Mouse (Mus musculus) cerebellum, adult 2 months (tissue): Measurements from ENCODE around the gene Ccdc86. TPM values are rescaled to one million over a fixed set of nuclear protein-coding genes. Genes with fewer than 3 reads are reported as not detected.

Experiments used
- DNase-seq, 2 experiments: peaks; one replicate each; pipeline ENCODE4 v3.0.0; 2021
- H3K27ac ChIP-seq: fragments of 200-500 bp; 2 replicates; pipeline ENCODE4 v1.5.1; 2012; ENCODE audit warnings: low read length, control low read depth, inconsistent platforms; ENCODE audit not compliant: insufficient read depth
- H3K27me3 ChIP-seq: fragments of 200-500 bp; 2 replicates; pipeline ENCODE4 v1.6.1; 2012; ENCODE audit warnings: inconsistent platforms, mild to moderate bottlenecking, low read length, moderate library complexity; ENCODE audit not compliant: control insufficient read depth, insufficient read depth
- H3K4me1 ChIP-seq: fragments of 200-500 bp; 2 replicates; pipeline ENCODE4 v1.6.1; 2011; ENCODE audit warnings: low read length; ENCODE audit not compliant: control insufficient read depth, insufficient read depth
- H3K4me3 ChIP-seq: fragments of 200-500 bp; replicated peaks from 2 replicates; pipeline ENCODE3; 2011; ENCODE audit warnings: mild to moderate bottlenecking, low read depth, low read length, control low read depth; ENCODE audit not compliant: insufficient read depth
- CTCF ChIP-seq: fragments of 200-500 bp; IDR thresholded peaks from 2 replicates; pipeline ENCODE4 v1.5.1; 2011; ENCODE audit warnings: low read depth, mild to moderate bottlenecking, control low read depth, low read length, moderate library complexity, borderline replicate concordance; ENCODE audit not compliant: insufficient read depth
- POLR2A ChIP-seq: fragments of 200-500 bp; IDR thresholded peaks from 2 replicates; pipeline ENCODE4 v1.6.1; 2011; ENCODE audit warnings: low read length, control low read depth, borderline replicate concordance; ENCODE audit not compliant: insufficient read depth
- WGBS: fragments of 180-500 bp; shearing (Covaris S2); methylation state at CpG from one replicate; pipeline ENCODE4 v1.1.7; 2018; 5-methylcytosine and 5-hydroxymethylcytosine counted together
- polyA plus RNA-seq: library from polyadenylated mRNA; depleted of rRNA; stranded (reverse); fragments of >200 nt; gene quantifications from 2 replicates; pipeline ENCODE4 v1.2.3, GENCODE M21; 2012; rRNA removed

Ccdc86 gene
- polyA plus RNA-seq, 1 experiment = 5.3 TPM

DNA sequence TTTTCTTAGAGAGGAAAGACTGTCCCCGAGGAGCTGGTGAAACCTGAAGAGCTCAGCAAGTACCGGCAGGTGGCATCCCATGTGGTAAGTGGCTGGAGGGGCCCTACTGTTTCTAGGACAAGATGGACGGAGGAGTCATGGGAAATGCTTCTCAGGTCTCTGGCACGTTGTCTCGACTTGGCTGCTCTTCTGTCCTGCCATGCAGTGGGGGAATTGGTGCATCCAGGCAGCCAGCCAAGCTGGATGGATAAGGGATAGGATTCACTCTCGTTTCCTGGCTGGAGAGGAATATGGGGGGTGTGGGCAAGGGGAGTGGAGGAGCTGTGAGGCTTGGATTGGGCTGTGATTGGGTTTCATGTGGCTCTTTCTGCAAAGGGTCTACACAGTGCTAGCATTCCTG lies 48.8 kb downstream of the Ccdc86 start:
- Histone ChIP-seq H3K27me3 (no peaks in the 10 kb centered on the region), H3K4me1 (peaks cover 5% of the 10 kb centered on the region), H3K4me3 (no peak overlapping the region), H3K27ac (no peak overlapping the region)
- no peak for TF ChIP-seq POLR2A
- no peak for TF ChIP-seq CTCF
- peak in 1 of 2 experiments; percentile 26 for DNase-seq
- 8% methylated on average over 6 of the region's 6 CpGs for WGBS

DNA sequence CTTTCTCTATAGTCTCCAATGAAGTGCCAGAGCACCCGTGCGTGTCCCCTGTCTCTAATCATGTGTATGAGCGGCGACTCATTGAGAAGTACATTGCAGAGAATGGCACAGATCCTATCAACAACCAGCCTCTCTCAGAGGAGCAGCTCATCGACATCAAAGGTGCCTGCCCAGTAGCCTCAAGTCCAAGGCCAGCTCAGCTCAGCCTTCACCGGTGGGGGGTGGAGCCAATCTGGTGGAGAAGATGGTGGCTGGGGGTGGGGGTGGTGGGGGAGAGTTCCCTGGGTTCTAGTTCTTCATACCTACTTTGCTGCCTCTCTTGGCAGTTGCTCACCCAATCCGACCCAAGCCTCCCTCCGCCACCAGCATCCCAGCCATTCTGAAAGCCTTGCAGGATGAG lies 51.6 kb downstream of the Ccdc86 start:
- no peaks in the 10 kb centered on the region for H3K27me3 ChIP-seq
- TF ChIP-seq CTCF (no peak), POLR2A (no peak)
- H3K27ac ChIP-seq = no peak overlapping the region
- peaks cover 5% of the 10 kb centered on the region for H3K4me1 ChIP-seq
- no peak overlapping the region for H3K4me3 ChIP-seq
- 67% methylated on average over 8 of the region's 8 CpGs for WGBS
- no peak for DNase-seq

DNA sequence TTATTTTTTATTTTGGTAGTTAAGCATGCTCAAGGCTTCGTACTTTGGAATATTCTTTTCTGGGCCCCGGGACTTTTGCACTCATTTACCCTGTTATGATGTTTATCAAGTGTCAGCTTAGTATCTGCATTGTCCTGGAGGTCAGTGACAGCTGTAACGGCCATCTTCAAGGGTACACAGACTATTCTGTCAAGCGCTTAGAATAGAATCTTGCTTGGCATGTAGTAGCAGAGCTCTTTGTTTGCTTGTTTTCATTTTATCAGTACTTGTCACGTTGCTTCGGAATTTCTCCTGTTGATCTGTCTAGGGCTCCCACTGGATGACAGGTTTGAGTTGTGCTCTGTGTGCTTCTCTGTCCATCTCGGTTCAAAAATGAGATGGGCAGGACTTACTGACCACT lies 52.2 kb downstream of the Ccdc86 start:
- no peak for TF ChIP-seq CTCF
- no peak for TF ChIP-seq POLR2A
- WGBS = 61% methylated on average over 7 of the region's 7 CpGs
- Histone ChIP-seq H3K27me3 (no peaks in the 10 kb centered on the region), H3K4me1 (peaks cover 5% of the 10 kb centered on the region), H3K27ac (no peak overlapping the region), H3K4me3 (no peak overlapping the region)
- no peak for DNase-seq

DNA sequence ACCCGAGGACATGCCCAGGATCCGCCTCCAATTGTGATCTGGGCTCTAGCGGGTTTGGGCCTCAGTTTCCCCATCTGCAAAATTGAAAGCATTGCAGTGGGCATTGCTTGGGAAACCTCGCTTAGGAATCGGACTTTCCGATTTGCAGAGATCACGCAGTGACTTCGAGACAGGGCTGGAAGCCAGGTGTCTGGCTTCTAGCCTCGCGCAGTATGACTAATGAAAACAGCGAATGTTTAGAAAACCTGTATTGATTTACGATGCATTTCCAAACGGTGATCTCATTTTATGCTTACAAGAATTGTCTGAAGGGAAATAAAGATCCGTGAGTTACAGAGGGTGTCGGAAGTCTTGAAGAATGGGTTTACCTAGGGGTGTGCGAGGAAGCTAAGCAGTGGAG lies 53.4 kb downstream of the Ccdc86 start:
- Histone ChIP-seq H3K4me3 (peak overlapping the region; percentile 76), H3K4me1 (peaks cover 5% of the 10 kb centered on the region), H3K27ac (no peak overlapping the region), H3K27me3 (no peaks in the 10 kb centered on the region)
- 1% methylated on average over 16 of the region's 16 CpGs for WGBS
- DNase-seq = no peak
- TF ChIP-seq CTCF (no peak), POLR2A (no peak)

DNA sequence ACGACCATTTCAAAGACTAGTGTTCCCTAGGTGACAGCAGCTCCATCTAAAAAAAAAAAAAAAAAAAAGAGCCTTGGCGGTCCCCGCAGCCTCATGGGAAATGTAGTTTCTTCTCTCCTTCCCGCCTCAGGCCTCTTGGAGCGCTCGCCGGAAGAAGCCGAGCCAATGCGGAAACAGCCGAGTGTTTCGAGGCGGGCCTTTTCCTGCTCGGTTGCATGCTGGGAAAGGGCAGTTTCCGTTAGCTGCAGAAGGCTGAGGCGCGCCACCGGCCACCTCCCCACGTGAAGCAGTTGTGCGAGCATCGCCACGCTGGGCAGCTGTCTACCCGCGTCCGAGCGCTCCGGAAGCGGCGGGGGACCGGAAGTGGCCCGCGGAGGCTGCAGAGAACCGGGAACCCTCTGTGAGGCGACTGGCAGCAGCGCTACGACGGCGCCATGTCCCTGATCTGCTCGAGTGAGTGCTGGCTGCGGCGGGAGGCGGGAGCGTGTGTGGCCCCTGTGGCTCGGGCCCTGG lies 54.0 kb downstream of the Ccdc86 start, which contains the start of gene Prpf19:
Gene Prpf19, plus strand, starts transcription at position 216 of the 513 bp plus-strand sequence.
- under 1% methylated on average over 43 of the region's 43 CpGs for WGBS
- Histone ChIP-seq H3K27me3 (no peaks in the 10 kb centered on the region), H3K4me1 (peaks cover 5% of the 10 kb centered on the region; the same call in 1 of the 2 replicates), H3K4me3 (peak within 1 kb of the TSS; percentile 76), H3K27ac (peak within 1 kb of the TSS; percentile 22; the same call in 1 of the 2 replicates)
- TF ChIP-seq CTCF (no peak), POLR2A (peak; percentile 87)
- DNase-seq = peak; percentile 98 to 99

DNA sequence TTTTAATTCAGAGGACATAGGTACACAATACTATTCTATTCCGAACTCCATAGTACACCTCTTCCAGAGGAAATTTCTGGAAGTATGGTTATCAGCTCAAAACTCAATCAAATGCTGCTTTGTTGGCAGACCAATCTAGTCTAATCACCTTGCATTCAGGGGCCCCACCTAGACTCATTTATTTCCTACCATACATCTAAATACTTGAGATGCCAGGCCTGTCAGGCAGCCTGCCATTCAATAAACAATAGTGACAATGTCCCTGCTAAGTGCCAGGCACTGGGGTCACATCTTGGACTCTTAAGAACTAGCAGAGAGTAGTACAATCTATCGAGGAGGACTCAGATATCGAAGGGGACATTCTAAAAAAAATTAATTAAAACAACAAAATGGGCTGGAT lies 56.9 kb downstream of the Ccdc86 start:
- Histone ChIP-seq H3K4me1 (peaks cover 1% of the 10 kb centered on the region; the same call in 1 of the 2 replicates), H3K27me3 (no peaks in the 10 kb centered on the region), H3K4me3 (no peak overlapping the region), H3K27ac (no peak overlapping the region)
- TF ChIP-seq CTCF = no peak
- TF ChIP-seq POLR2A = no peak
- WGBS = 86% methylated on average over 3 of the region's 3 CpGs
- no peak for DNase-seq

Other genes starting within 250 kb of the Ccdc86 start
- gene Cd5, start 210.3 kb downstream of the Ccdc86 start, polyA plus RNA-seq = 0.43 and 0.54 TPM in 2 replicates
- gene Cd6, start 119.2 kb downstream of the Ccdc86 start, polyA plus RNA-seq = 0.05 and 0.10 TPM in 2 replicates
- 0.51 and 0.62 TPM in 2 replicates for gene Slc15a3, start 109.5 kb downstream of the Ccdc86 start, polyA plus RNA-seq
- gene Tmem132a, start 79.3 kb downstream of the Ccdc86 start, polyA plus RNA-seq = 350 and 389 TPM in 2 replicates
- 109 and 115 TPM in 2 replicates for gene Tmem109, start 67.3 kb downstream of the Ccdc86 start, polyA plus RNA-seq
- gene Prpf19, start 54.0 kb downstream of the Ccdc86 start, polyA plus RNA-seq = 278 and 288 TPM in 2 replicates
- gene Zp1, start 28.6 kb downstream of the Ccdc86 start, polyA plus RNA-seq = 0.05 TPM in 1 of 2 replicates, not detected in the other
- gene Ptgdr2, start 12.1 kb downstream of the Ccdc86 start, polyA plus RNA-seq = 0.06 and 0.10 TPM in 2 replicates
- gene Ms4a10, start 25.4 kb upstream of the Ccdc86 start, polyA plus RNA-seq = not detected in 2 replicates
- gene Ms4a15, start 44.0 kb upstream of the Ccdc86 start, polyA plus RNA-seq = 0.05 and 0.08 TPM in 2 replicates
- not detected in 2 replicates for gene Ms4a18, start 68.8 kb upstream of the Ccdc86 start, polyA plus RNA-seq
- gene Ms4a8a, start 131.8 kb upstream of the Ccdc86 start, polyA plus RNA-seq = not detected in 2 replicates
- not detected in 2 replicates for gene 1700017D01Rik, start 181.6 kb upstream of the Ccdc86 start, polyA plus RNA-seq
- not detected in 2 replicates for gene 1700025F22Rik, start 216.1 kb upstream of the Ccdc86 start, polyA plus RNA-seq
- gene Ms4a13, start 247.5 kb upstream of the Ccdc86 start, polyA plus RNA-seq = not detected in 2 replicates